Mouse (Mus musculus) stomach, embryonic 16.5 days (tissue): Measurements from ENCODE around the gene Gm5741. TPM values are rescaled to one million over a fixed set of nuclear protein-coding genes. Genes with fewer than 3 reads are reported as not detected.

Experiments used
- ATAC-seq: fragments of 200-750 bp; cut with Nextera tagmentation; 2 replicates; pipeline ENCODE4 v1.8.0; 2017; ENCODE audit warnings: moderate number of reproducible peaks, moderate TSS enrichment; ENCODE audit not compliant: insufficient read depth, low FRiP score
- H3K27ac ChIP-seq: fragments of 300-500 bp; sonication (generic); 2 replicates; pipeline ENCODE4 v1.5.1; 2014; ENCODE audit warnings: low read length
- H3K27me3 ChIP-seq: fragments of 300-500 bp; sonication (generic); 2 replicates; pipeline ENCODE4 v1.6.1; 2014; ENCODE audit warnings: low read length, control low read depth, mixed read lengths; ENCODE audit not compliant: control insufficient read depth, insufficient read depth
- H3K36me3 ChIP-seq: fragments of 300-500 bp; sonication (generic); 2 replicates; pipeline ENCODE4 v1.6.1; 2014; ENCODE audit warnings: low read length; ENCODE audit not compliant: control insufficient read depth, insufficient read depth
- H3K4me1 ChIP-seq: fragments of 300-500 bp; sonication (generic); 2 replicates; pipeline ENCODE4 v1.6.1; 2014; ENCODE audit warnings: low read length, control low read depth, mixed read lengths; ENCODE audit not compliant: control insufficient read depth, insufficient read depth
- H3K4me2 ChIP-seq: fragments of 300-500 bp; sonication (generic); 2 replicates; pipeline ENCODE4 v1.6.1; 2014; ENCODE audit warnings: low read depth, low read length, mixed read lengths
- H3K4me3 ChIP-seq: fragments of 300-500 bp; sonication (generic); replicated peaks from 2 replicates; pipeline ENCODE4 v1.5.1; 2014; ENCODE audit warnings: mild to moderate bottlenecking, low read length
- H3K9ac ChIP-seq: fragments of 300-500 bp; sonication (generic); 2 replicates; pipeline ENCODE4 v1.6.1; 2014; ENCODE audit warnings: low read length
- H3K9me3 ChIP-seq: fragments of 300-500 bp; sonication (generic); replicated peaks from 2 replicates; pipeline ENCODE4 v1.6.1; 2016; ENCODE audit warnings: low read length, control low read depth; ENCODE audit not compliant: control insufficient read depth
- WGBS: fragments of 180-500 bp; shearing (Covaris S2); extraction: QIAGEN DNeasy Blood & Tissue Kit; methylation state at CpG from one replicate; pipeline ENCODE4 v1.1.7; 2014; 5-methylcytosine and 5-hydroxymethylcytosine counted together
- polyA plus RNA-seq: library from polyadenylated mRNA; unstranded; fragments of >200 nt; fragmentation: Nextera tagmentation; extraction: Ambion mirVana; gene quantifications from 2 replicates; pipeline ENCODE4 v1.2.1, GENCODE M21; 2015

Gm5741 gene
- polyA plus RNA-seq, 1 experiment from 2014 or later: 0.53 TPM

DNA sequence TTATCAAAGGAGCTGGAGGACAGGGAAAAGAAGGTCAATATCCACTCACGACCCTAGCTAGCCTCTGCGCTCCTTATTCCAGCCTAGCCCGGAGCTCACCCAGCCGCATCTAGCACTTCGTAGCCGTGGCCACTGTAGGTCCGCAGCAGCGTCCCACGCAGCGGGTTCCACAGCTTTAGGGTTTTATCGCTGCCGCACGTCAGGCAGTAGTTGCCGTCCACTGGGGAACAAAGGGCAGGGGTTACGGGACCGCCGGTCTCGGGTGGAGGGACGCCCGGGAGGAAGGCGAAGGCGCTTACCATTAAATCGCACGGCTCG is 12.4 kb upstream of the Gm5741 start:
- H3K9ac ChIP-seq: peak overlapping the region; percentile 96
- WGBS: under 1% methylated on average over 25 of the region's 25 CpGs
- H3K4me2 ChIP-seq: peak overlapping the region; percentile 96
- peak overlapping the region; percentile 77 for H3K4me3 ChIP-seq
- H3K9me3 ChIP-seq: no peaks in the 10 kb centered on the region
- peak overlapping the region; percentile 86 for H3K27ac ChIP-seq
- no peak for ATAC-seq
- H3K4me1 ChIP-seq: peaks cover 25% of the 10 kb centered on the region
- no peaks in the 10 kb centered on the region for H3K27me3 ChIP-seq
- H3K36me3 ChIP-seq: no peaks in the 10 kb centered on the region

DNA sequence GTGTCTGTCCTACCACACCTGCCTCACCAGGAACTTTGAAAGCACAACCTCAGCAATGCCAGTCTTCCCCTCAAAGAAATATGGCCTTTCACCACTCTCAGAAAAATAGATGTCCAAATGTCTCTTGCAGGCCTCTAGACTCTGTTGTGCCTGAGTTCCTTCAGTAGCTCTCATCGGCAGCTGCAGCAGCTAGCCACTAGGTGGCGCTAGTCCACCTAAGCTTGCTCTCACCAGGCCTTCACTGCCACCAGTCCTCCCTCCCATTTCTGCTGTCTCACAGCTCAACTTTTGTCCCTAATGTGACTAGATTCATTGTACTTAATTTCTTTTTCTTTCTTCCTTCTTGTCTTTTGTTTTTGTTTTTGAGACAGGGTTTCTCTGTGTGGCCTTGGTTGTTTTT is 9.2 kb upstream of the Gm5741 start:
- Histone ChIP-seq H3K4me1 (peaks cover 17% of the 10 kb centered on the region), H3K4me2 (no peak overlapping the region), H3K9ac (no peak overlapping the region), H3K27ac (no peak overlapping the region), H3K27me3 (no peaks in the 10 kb centered on the region), H3K36me3 (no peaks in the 10 kb centered on the region; the same call in 1 of the 2 replicates), H3K4me3 (no peak overlapping the region), H3K9me3 (no peaks in the 10 kb centered on the region)
- ATAC-seq: peak; percentile 58; the same call in 1 of the 2 replicates
- 2% methylated on average over 2 of the region's 2 CpGs for WGBS

DNA sequence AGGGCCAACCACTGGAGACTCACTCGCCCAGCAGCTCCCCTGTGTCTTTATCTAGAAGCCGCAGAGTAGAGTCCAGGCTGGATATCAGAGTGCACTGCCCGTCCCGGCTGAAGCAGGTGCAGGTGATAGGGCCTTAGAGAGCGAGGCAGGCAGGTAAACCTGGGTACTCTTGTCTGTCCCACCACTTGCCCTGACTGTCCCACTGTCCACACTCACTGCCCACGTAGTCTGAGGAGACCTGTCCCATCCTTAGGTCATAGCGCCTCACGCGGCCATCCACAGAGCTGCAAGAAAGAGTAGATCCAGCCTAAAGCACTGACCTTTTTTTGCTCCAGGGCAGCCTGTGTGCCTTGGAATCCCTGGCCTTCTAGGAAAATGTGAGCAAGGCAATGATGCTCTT is 8.2 kb upstream of the Gm5741 start:
- Histone ChIP-seq H3K9ac (no peak overlapping the region), H3K27ac (no peak overlapping the region), H3K4me1 (peaks cover 17% of the 10 kb centered on the region), H3K27me3 (no peaks in the 10 kb centered on the region), H3K4me2 (no peak overlapping the region), H3K9me3 (no peaks in the 10 kb centered on the region), H3K4me3 (no peak overlapping the region), H3K36me3 (no peaks in the 10 kb centered on the region; the same call in 1 of the 2 replicates)
- ATAC-seq: no peak
- whole genome bisulfite sequencing: 64% methylated on average over 9 of the region's 9 CpGs

DNA sequence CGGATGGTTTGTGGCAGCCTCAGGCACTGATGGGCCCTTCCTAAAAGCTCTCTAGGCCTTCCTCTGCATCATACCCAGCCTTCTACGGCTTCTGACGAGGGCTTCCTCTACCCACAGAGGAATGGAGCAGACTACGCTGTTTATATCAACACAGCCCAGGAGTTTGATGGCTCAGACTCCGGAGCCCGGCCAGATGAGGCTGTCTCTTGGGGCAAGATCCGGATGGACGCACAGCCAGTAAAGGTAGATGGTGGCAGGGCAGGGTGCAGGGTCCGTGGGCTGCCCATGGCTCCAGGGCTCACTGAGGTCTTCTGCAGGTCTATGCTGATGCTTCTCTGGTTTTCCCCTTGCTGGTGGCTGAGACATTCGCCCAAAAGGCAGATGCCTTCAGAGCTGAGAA is 6.8 kb upstream of the Gm5741 start:
- no peaks in the 10 kb centered on the region; the same call in 1 of the 2 replicates for H3K36me3 ChIP-seq
- H3K4me3 ChIP-seq: no peak overlapping the region
- no peak overlapping the region for H3K9ac ChIP-seq
- H3K27me3 ChIP-seq: no peaks in the 10 kb centered on the region
- ATAC-seq: no peak
- no peaks in the 10 kb centered on the region for H3K9me3 ChIP-seq
- H3K4me2 ChIP-seq: no peak overlapping the region
- H3K4me1 ChIP-seq: peaks cover 14% of the 10 kb centered on the region
- no peak overlapping the region for H3K27ac ChIP-seq
- WGBS: 82% methylated on average over 10 of the region's 10 CpGs

DNA sequence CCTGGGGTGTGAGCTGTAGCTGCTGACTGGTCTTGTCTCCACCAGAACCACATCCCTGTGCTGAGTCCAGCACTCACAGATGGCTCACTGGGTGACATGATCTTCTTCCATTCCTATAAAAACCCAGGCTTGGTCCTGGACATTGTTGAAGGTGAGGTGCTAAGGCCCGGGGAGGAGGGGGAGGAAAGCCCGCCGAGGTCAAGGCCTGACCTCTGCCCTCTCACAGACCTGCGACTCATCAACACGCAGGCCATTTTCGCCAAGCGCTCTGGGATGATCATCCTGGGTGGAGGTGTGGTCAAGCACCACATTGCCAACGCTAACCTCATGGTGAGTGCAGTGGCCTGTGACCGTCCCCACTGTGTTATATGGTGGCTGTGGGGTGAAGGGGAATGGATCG is 6.4 kb upstream of the Gm5741 start:
- ATAC-seq: no peak
- Histone ChIP-seq H3K4me3 (no peak overlapping the region), H3K9ac (no peak overlapping the region), H3K36me3 (no peaks in the 10 kb centered on the region; the same call in 1 of the 2 replicates), H3K9me3 (no peaks in the 10 kb centered on the region), H3K27ac (no peak overlapping the region), H3K27me3 (no peaks in the 10 kb centered on the region), H3K4me2 (no peak overlapping the region), H3K4me1 (peaks cover 11% of the 10 kb centered on the region)
- WGBS: 83% methylated on average over 10 of the region's 10 CpGs

DNA sequence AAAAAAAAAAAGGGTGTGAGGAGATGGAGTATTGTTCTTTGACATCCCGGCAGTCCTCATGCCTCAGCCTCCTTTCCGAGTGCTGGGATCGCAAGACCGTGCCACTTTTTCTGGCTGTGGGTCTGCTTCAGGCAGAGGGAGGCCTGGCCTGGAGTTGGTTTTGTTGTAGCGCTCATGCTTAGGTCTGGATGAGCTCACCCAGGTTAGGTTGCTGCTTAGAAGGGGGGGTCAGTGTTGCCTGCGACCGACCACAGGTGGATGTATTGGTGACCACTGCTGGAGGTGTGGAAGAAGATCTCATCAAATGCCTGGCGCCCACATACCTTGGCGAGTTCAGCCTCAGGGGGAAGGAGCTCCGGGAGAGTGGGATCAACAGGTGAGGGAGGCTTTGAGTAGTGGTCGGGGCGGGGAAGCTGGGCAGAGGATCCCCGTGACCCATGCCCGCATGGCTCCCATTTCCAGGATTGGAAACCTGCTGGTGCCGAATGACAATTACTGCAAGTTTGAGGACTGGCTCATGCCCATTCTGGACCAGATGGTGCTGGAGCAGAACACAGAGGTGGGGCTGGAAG is 5.3 kb upstream of the Gm5741 start:
- ATAC-seq: no peak
- Histone ChIP-seq H3K4me3 (no peak overlapping the region), H3K9ac (no peak overlapping the region), H3K27me3 (no peaks in the 10 kb centered on the region), H3K9me3 (no peaks in the 10 kb centered on the region), H3K36me3 (no peaks in the 10 kb centered on the region; the same call in 1 of the 2 replicates), H3K4me2 (no peak overlapping the region), H3K4me1 (peaks cover 11% of the 10 kb centered on the region), H3K27ac (no peak overlapping the region)
- 92% methylated on average over 15 of the region's 15 CpGs for WGBS

DNA sequence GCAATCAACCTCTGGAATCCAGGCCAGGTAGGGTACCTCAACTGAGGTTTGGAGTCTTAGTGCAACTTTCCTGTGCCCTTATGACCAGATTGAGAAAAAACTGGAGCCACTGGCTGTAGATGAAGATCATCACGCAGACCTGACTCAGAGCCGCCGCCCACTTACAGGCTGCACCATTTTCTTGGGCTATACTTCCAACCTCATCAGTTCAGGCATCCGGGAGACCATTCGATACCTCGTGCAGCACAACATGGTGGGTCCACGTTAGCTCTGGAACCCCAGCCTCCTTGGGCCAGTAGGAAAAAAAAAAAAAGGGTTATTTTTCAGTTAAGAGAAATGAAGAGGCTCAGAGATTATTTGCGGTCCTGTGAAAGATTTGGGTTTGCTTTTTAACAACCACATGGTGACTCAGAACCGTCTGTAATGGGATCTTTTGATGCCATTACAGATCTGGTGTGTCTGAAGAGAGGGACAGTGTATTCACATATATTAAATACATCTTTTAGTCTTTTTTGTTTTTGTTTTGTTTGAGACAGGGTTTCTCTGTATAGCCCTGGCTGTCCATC is 4.7 kb upstream of the Gm5741 start:
- peaks cover 11% of the 10 kb centered on the region for H3K4me1 ChIP-seq
- peak overlapping the region; percentile 86 for H3K4me3 ChIP-seq
- ATAC-seq: no peak

DNA sequence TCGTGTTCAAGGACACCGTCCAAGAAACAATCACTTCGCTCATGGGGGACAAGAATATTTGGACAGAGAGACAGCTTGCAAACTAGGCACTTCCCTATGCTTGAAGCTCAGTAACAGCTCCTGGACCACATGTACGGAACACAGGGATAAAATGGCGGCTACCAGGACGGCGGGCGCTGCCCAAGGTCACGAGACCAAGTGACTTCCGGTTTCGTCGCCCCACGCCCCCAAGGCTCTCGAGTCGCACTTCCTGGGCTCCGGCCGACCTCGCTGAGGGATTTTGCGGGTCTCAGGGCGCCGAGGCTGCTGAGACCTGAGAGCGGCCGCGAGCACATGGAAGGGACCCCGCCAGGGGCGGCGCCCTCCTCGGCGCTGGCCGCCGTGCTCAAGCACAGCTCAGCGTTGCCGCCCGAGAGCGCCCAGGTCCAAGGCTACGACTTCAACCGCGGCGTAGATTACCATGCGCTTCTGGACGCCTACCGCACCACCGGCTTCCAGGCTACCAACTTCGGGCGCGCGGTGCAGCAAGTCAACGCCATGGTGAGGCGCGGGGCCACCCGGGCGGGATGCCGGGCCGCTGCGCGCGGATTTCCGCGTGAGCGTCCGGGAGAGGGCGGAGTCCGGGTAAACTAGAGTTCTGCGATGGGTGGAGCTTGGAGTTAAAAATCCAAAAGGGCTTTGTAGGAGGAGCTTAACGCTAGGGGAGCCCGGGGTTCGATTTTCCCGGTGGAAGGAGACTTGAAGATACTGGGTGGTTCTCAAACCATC is 3.9 kb upstream of the Gm5741 start, which contains the start of gene Dhps:
TSS of gene Dhps (plus strand) at position 244 of the 768 bp plus-strand sequence.
- ATAC-seq: peak; percentile 91
- Histone ChIP-seq H3K4me2 (peak within 1 kb of the TSS; percentile 94), H3K4me1 (peaks cover 11% of the 10 kb centered on the region), H3K36me3 (no peaks in the 10 kb centered on the region; the same call in 1 of the 2 replicates), H3K9ac (peak within 1 kb of the TSS; percentile 98), H3K27me3 (no peaks in the 10 kb centered on the region), H3K27ac (peak within 1 kb of the TSS; percentile 97), H3K4me3 (peak within 1 kb of the TSS; percentile 86), H3K9me3 (no peaks in the 10 kb centered on the region)
- under 1% methylated on average over 68 of the region's 68 CpGs for WGBS

More for the DNA sequence above, 4.7 kb upstream of the Gm5741 start:
- Histone ChIP-seq H3K9ac (peak overlapping the region; percentile 98), H3K27ac (peak overlapping the region; percentile 97), H3K36me3 (no peaks in the 10 kb centered on the region; the same call in 1 of the 2 replicates), H3K27me3 (no peaks in the 10 kb centered on the region), H3K4me2 (peak overlapping the region; percentile 94), H3K9me3 (no peaks in the 10 kb centered on the region)
- 31% methylated on average over 9 of the region's 9 CpGs for WGBS

DNA sequence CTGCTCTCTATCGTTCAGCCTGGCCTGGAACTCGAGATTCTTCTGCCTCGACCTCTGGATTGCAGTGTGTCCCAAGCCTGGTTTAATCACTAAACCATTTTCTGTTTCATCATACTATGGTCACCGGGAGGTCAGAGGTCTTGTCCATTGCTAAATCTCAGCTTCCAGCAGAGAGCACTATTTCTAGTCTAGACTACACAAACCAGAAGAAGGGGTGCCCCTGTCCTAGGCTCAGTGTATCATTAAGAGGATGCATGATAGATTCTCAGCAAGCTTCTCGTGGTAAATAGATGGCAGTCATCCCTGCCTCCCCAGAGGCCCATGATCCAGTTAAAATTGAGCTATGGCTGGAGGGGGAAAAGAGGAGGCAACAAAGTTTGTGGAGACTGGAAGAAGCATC is 3.3 kb upstream of the Gm5741 start:
- peak overlapping the region; percentile 98 for H3K9ac ChIP-seq
- H3K4me3 ChIP-seq: peak overlapping the region; percentile 86
- peak overlapping the region; percentile 94 for H3K4me2 ChIP-seq
- H3K27me3 ChIP-seq: no peaks in the 10 kb centered on the region
- 79% methylated on average over 5 of the region's 5 CpGs for WGBS
- H3K27ac ChIP-seq: peak overlapping the region; percentile 97
- no peaks in the 10 kb centered on the region for H3K9me3 ChIP-seq
- H3K4me1 ChIP-seq: peaks cover 11% of the 10 kb centered on the region
- H3K36me3 ChIP-seq: no peaks in the 10 kb centered on the region; the same call in 1 of the 2 replicates
- no peak for ATAC-seq
